Mouse (Mus musculus): Measurements from ENCODE around the gene St8sia1. TPM values are rescaled to one million over a fixed set of nuclear protein-coding genes. Genes with fewer than 3 reads are reported as not detected.
A peak's percentile ranks its signal among the peaks of the same experiment; 100 is the strongest.

Gene St8sia1
- polyA plus RNA-seq, 1 experiment from 2014 or later, result 1.1 TPM

GRCm38 (mm10) chr6:142799704-142800374 lies 164.4 kb downstream of the St8sia1 start:
- Histone ChIP-seq H3K9me3 (ENCODE audit: control insufficient read depth, low read length) (no peaks in the 10 kb centered on the region), H3K4me3 (ENCODE audit: control insufficient read depth in 1 of 2, insufficient read depth in 1 of 2, low read depth in 1 of 2, low read length in 2 of 2) (no peak overlapping the region), H3K9ac (ENCODE audit: low read length) (no peak overlapping the region), H3K27ac (replicated peaks in 1 of 2; ENCODE audit: control insufficient read depth in 1 of 2, insufficient read depth in 1 of 2, low read depth in 2 of 2, low read length in 2 of 2) (no peak overlapping the region), H3K27me3 (ENCODE audit: control insufficient read depth, insufficient read depth, low read length) (no peaks in the 10 kb centered on the region), H3K4me1 (ENCODE audit: control insufficient read depth in 2 of 2, insufficient read depth in 2 of 2, low read length in 2 of 2) (no peaks in the 10 kb centered on the region; a peak in 1 of 4 replicates), H3K36me3 (ENCODE audit: control insufficient read depth, insufficient read depth, low read length) (no peaks in the 10 kb centered on the region), H3K4me2 (ENCODE audit: low read length) (no peak overlapping the region)
- whole genome bisulfite sequencing, result 69% methylated on average over 7 of the region's 7 CpGs
- no peak for ATAC-seq (ENCODE audit: insufficient number of reproducible peaks, insufficient read depth, low FRiP score, low read depth)

DNA sequence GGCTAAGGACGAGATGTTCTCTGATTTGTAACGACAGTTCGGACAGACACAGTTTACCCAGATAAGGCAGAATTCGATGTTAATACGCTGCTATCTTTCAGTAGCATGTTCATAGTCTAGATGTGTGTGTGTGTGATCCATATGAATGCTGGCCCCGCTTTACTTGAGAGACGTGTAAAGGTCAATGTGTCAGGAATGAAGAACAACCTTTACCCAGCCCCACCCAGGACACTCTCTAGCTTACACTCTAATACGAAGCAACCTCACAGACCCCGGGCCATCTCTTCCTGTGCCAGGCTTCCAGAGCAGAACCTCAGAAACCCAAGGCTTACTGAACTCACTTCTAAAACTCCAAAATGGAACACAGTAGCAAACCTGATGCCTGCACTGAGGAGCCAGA lies 165.4 kb downstream of the St8sia1 start:
- ATAC-seq (ENCODE audit: insufficient number of reproducible peaks, insufficient read depth, low FRiP score, low read depth), result no peak

DNA sequence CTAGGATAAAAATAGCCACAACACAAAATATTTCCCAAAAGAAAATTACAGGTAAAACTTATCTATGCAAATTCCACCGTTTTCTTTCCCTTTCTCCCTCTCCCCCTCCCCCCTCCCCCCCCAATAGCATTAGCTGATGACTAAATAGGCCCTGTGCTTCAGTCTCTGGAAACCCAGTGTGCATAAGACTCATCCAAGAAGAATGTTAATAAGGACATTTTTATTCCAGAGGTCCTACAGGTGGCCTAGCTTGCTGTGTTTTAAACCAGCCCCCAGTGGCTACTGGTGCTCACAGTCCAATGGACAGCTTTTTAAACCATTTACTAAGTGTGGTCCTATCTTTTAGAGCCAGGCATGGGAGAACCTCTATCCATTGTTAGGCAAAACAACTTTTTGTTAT lies 166.3 kb downstream of the St8sia1 start:
- WGBS, result 76% methylated on average over 1 of the region's 1 CpGs
- Histone ChIP-seq H3K9me3 (ENCODE audit: control insufficient read depth, low read length) (no peaks in the 10 kb centered on the region), H3K4me2 (ENCODE audit: low read length) (no peak overlapping the region), H3K4me1 (ENCODE audit: control insufficient read depth in 2 of 2, insufficient read depth in 2 of 2, low read length in 2 of 2) (no peaks in the 10 kb centered on the region; a peak in 1 of 4 replicates), H3K27me3 (ENCODE audit: control insufficient read depth, insufficient read depth, low read length) (no peaks in the 10 kb centered on the region), H3K36me3 (ENCODE audit: control insufficient read depth, insufficient read depth, low read length) (no peaks in the 10 kb centered on the region), H3K9ac (ENCODE audit: low read length) (no peak overlapping the region), H3K27ac (replicated peaks in 1 of 2; ENCODE audit: control insufficient read depth in 1 of 2, insufficient read depth in 1 of 2, low read depth in 2 of 2, low read length in 2 of 2) (no peak overlapping the region), H3K4me3 (ENCODE audit: control insufficient read depth in 1 of 2, insufficient read depth in 1 of 2, low read depth in 1 of 2, low read length in 2 of 2) (no peak overlapping the region)
- no peak for ATAC-seq (ENCODE audit: insufficient number of reproducible peaks, insufficient read depth, low FRiP score, low read depth)

More for the DNA sequence above, 165.4 kb downstream of the St8sia1 start:
- H3K4me2 ChIP-seq (ENCODE audit: low read length), result no peak overlapping the region
- no peaks in the 10 kb centered on the region for H3K9me3 ChIP-seq (ENCODE audit: control insufficient read depth, low read length)
- H3K36me3 ChIP-seq (ENCODE audit: control insufficient read depth, insufficient read depth, low read length), result no peaks in the 10 kb centered on the region
- no peak overlapping the region for H3K27ac ChIP-seq (replicated peaks in 1 of 2; ENCODE audit: control insufficient read depth in 1 of 2, insufficient read depth in 1 of 2, low read depth in 2 of 2, low read length in 2 of 2)
- WGBS, result 81% methylated on average over 9 of the region's 9 CpGs
- no peaks in the 10 kb centered on the region; a peak in 1 of 4 replicates for H3K4me1 ChIP-seq (ENCODE audit: control insufficient read depth in 2 of 2, insufficient read depth in 2 of 2, low read length in 2 of 2)
- no peaks in the 10 kb centered on the region for H3K27me3 ChIP-seq (ENCODE audit: control insufficient read depth, insufficient read depth, low read length)
- no peak overlapping the region for H3K4me3 ChIP-seq (ENCODE audit: control insufficient read depth in 1 of 2, insufficient read depth in 1 of 2, low read depth in 1 of 2, low read length in 2 of 2)
- no peak overlapping the region for H3K9ac ChIP-seq (ENCODE audit: low read length)

DNA sequence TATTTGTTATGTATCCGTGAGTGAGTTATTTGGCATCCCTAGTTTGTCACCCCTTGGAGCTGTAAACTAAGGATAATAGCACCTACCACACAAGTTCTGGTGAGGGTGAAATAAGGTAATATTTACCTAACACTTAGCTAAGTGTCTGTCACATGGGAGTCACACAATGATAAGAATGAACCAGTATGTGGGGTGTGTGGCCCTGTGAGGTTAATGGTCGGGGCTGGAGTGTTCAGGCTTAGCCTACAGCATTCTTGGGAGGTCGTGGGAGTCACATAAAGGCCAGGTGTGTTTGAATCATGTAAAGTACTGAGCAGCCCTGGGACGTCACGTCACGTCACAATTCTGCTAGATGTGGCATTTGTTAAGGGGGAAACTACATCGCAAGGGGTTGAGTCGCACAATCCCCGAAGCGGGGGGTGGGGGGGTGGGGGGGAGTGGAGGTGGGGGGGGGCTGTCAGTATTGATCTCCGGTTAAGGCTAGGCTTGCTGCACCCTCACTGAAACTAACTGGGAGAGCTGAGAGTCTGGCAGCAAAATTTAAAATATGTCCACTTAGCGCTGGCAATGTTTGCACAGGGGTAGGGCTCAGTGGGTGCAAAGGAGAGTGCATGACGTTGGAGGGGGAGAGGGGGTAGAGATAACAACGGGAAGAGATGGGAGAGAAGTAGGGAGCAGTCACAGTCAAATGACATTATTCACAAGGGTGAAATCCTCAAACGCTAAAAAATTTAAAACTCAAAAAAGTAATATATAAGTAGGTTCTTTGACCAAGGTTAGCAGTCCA lies 168.4 kb downstream of the St8sia1 start:
- no peaks in the 10 kb centered on the region for H3K27me3 ChIP-seq (ENCODE audit: control insufficient read depth, insufficient read depth, low read length)
- no peak overlapping the region for H3K27ac ChIP-seq (replicated peaks in 1 of 2; ENCODE audit: control insufficient read depth in 1 of 2, insufficient read depth in 1 of 2, low read depth in 2 of 2, low read length in 2 of 2)
- 68% methylated on average over 15 of the region's 15 CpGs for WGBS
- no peak overlapping the region for H3K4me3 ChIP-seq (ENCODE audit: control insufficient read depth in 1 of 2, insufficient read depth in 1 of 2, low read depth in 1 of 2, low read length in 2 of 2)
- H3K4me2 ChIP-seq (ENCODE audit: low read length), result no peak overlapping the region
- H3K9me3 ChIP-seq (ENCODE audit: control insufficient read depth, low read length), result no peaks in the 10 kb centered on the region
- no peak for ATAC-seq (ENCODE audit: insufficient number of reproducible peaks, insufficient read depth, low FRiP score, low read depth)
- no peak overlapping the region for H3K9ac ChIP-seq (ENCODE audit: low read length)
- H3K36me3 ChIP-seq (ENCODE audit: control insufficient read depth, insufficient read depth, low read length), result no peaks in the 10 kb centered on the region
- H3K4me1 ChIP-seq (ENCODE audit: control insufficient read depth in 2 of 2, insufficient read depth in 2 of 2, low read length in 2 of 2), result peaks cover 3 to 4% of the 10 kb centered on the region in 2 experiments; a peak in 2 of 4 replicates

- Histone ChIP-seq H3K9me3 (ENCODE audit: control insufficient read depth, low read length) (no peaks in the 10 kb centered on the region), H3K27ac (replicated peaks in 1 of 2; ENCODE audit: control insufficient read depth in 1 of 2, insufficient read depth in 1 of 2, low read depth in 2 of 2, low read length in 2 of 2) (no peak overlapping the region), H3K27me3 (ENCODE audit: control insufficient read depth, insufficient read depth, low read length) (no peaks in the 10 kb centered on the region), H3K9ac (ENCODE audit: low read length) (no peak overlapping the region), H3K4me1 (ENCODE audit: control insufficient read depth in 2 of 2, insufficient read depth in 2 of 2, low read length in 2 of 2) (peaks cover 3 to 4% of the 10 kb centered on the region in 2 experiments; a peak in 2 of 4 replicates), H3K4me3 (ENCODE audit: control insufficient read depth in 1 of 2, insufficient read depth in 1 of 2, low read depth in 1 of 2, low read length in 2 of 2) (no peak overlapping the region), H3K36me3 (ENCODE audit: control insufficient read depth, insufficient read depth, low read length) (no peaks in the 10 kb centered on the region), H3K4me2 (ENCODE audit: low read length) (no peak overlapping the region)
- no peak for ATAC-seq (ENCODE audit: insufficient number of reproducible peaks, insufficient read depth, low FRiP score, low read depth)
- 72% methylated on average over 9 of the region's 9 CpGs for WGBS
Measured at GRCm38 (mm10) chr6:142795087-142795486, 169.2 kb downstream of the St8sia1 start.

- WGBS, result 29% methylated on average over 7 of the region's 7 CpGs
- no peaks in the 10 kb centered on the region for H3K27me3 ChIP-seq (ENCODE audit: control insufficient read depth, insufficient read depth, low read length)
- H3K4me3 ChIP-seq (ENCODE audit: control insufficient read depth in 1 of 2, insufficient read depth in 1 of 2, low read depth in 1 of 2, low read length in 2 of 2), result no peak overlapping the region
- no peak for ATAC-seq (ENCODE audit: insufficient number of reproducible peaks, insufficient read depth, low FRiP score, low read depth)
- no peak overlapping the region for H3K27ac ChIP-seq (replicated peaks in 1 of 2; ENCODE audit: control insufficient read depth in 1 of 2, insufficient read depth in 1 of 2, low read depth in 2 of 2, low read length in 2 of 2)
- H3K4me2 ChIP-seq (ENCODE audit: low read length), result no peak overlapping the region
- H3K4me1 ChIP-seq (ENCODE audit: control insufficient read depth in 2 of 2, insufficient read depth in 2 of 2, low read length in 2 of 2), result peaks cover 3 to 4% of the 10 kb centered on the region in 2 experiments; a peak in 2 of 4 replicates
- H3K9ac ChIP-seq (ENCODE audit: low read length), result no peak overlapping the region
- no peaks in the 10 kb centered on the region; the same call in 1 of the 2 replicates for H3K9me3 ChIP-seq (ENCODE audit: control insufficient read depth, low read length)
- no peaks in the 10 kb centered on the region for H3K36me3 ChIP-seq (ENCODE audit: control insufficient read depth, insufficient read depth, low read length)
Measured at GRCm38 (mm10) chr6:142793468-142793867, 170.8 kb downstream of the St8sia1 start.

- ATAC-seq (ENCODE audit: insufficient number of reproducible peaks, insufficient read depth, low FRiP score, low read depth), result no peak
- Histone ChIP-seq H3K4me3 (ENCODE audit: control insufficient read depth in 1 of 2, insufficient read depth in 1 of 2, low read depth in 1 of 2, low read length in 2 of 2) (no peak overlapping the region), H3K9me3 (ENCODE audit: control insufficient read depth, low read length) (no peaks in the 10 kb centered on the region; the same call in 1 of the 2 replicates), H3K27ac (replicated peaks in 1 of 2; ENCODE audit: control insufficient read depth in 1 of 2, insufficient read depth in 1 of 2, low read depth in 2 of 2, low read length in 2 of 2) (no peak overlapping the region), H3K9ac (ENCODE audit: low read length) (no peak overlapping the region), H3K4me1 (ENCODE audit: control insufficient read depth in 2 of 2, insufficient read depth in 2 of 2, low read length in 2 of 2) (peaks cover 3 to 4% of the 10 kb centered on the region in 2 experiments; a peak in 2 of 4 replicates), H3K36me3 (ENCODE audit: control insufficient read depth, insufficient read depth, low read length) (no peaks in the 10 kb centered on the region), H3K27me3 (ENCODE audit: control insufficient read depth, insufficient read depth, low read length) (no peaks in the 10 kb centered on the region), H3K4me2 (ENCODE audit: low read length) (peak overlapping the region; percentile 23; the same call in 1 of the 2 replicates)
- 25% methylated on average over 13 of the region's 13 CpGs for WGBS
Measured at GRCm38 (mm10) chr6:142792241-142792968, 171.8 kb downstream of the St8sia1 start.
